Mouse (Mus musculus) MEL (cell line): ENCODE results near the gene Tmem235. TPM values are rescaled to one million over a fixed set of nuclear protein-coding genes. Genes with fewer than 3 reads are reported as not detected.
"Not testable (repeated sequence)": the region's sequence is repeated elsewhere in the genome, so short reads cannot be mapped to it uniquely, and the experiment has no call there.

Experiments
- DNase-seq: peaks from one replicate; pipeline ENCODE4 v3.0.0; 2011; ENCODE audit warnings: low read depth, low spot score
- H3K27ac ChIP-seq: 2 replicates; pipeline ENCODE4 v1.5.1; 2012; ENCODE audit warnings: low read depth, mild to moderate bottlenecking, control low read depth, low read length, moderate library complexity; ENCODE audit not compliant: control insufficient read depth
- H3K27me3 ChIP-seq, 2 experiments: fragments of 150-350 bp in 1 of 2; sonication (generic) in 1 of 2; 2 replicates each; pipeline ENCODE4 v1.6.1; 2012; ENCODE audit warnings: low read length in 2 of 2, mild to moderate bottlenecking in 2 of 2, improper control_type of control experiment in 1 of 2, moderate library complexity in 1 of 2; ENCODE audit not compliant: insufficient read depth in 2 of 2, control insufficient read depth in 1 of 2
- H3K36me3 ChIP-seq, 2 experiments: 2 replicates each; pipeline ENCODE4 v1.6.1; 2012 to 2014; ENCODE audit warnings: low read length in 2 of 2, improper control_type of control experiment in 1 of 2, inconsistent platforms in 1 of 2, mild to moderate bottlenecking in 1 of 2; ENCODE audit not compliant: insufficient read depth in 2 of 2, control insufficient read depth in 1 of 2
- H3K4me1 ChIP-seq, 2 experiments: fragments of 150-350 bp in 1 of 2; sonication (generic) in 1 of 2; 2 replicates each; pipeline ENCODE4 v1.6.1; 2012; ENCODE audit warnings: low read length in 2 of 2, improper control_type of control experiment in 1 of 2, mild to moderate bottlenecking in 1 of 2; ENCODE audit not compliant: insufficient read depth in 2 of 2, control insufficient read depth in 1 of 2
- H3K4me3 ChIP-seq, 2 experiments: fragments of 150-350 bp in 1 of 2; sonication (generic) in 1 of 2; 2 replicates each; pipeline ENCODE4 v1.5.1; 2012; ENCODE audit warnings: low read depth in 2 of 2, low read length in 2 of 2, mild to moderate bottlenecking in 2 of 2, moderate library complexity in 2 of 2, control low read depth in 1 of 2, improper control_type of control experiment in 1 of 2; ENCODE audit not compliant: control insufficient read depth in 1 of 2, insufficient read depth in 1 of 2
- H3K79me2 ChIP-seq: 2 replicates; pipeline ENCODE4 v1.6.1; 2012; ENCODE audit warnings: mild to moderate bottlenecking, low read length, moderate library complexity; ENCODE audit not compliant: control insufficient read depth, poor library complexity, insufficient read depth
- H3K9ac ChIP-seq: 2 replicates; pipeline ENCODE4 v1.6.1; 2012; ENCODE audit warnings: low read depth, mild to moderate bottlenecking, control low read depth, low read length, moderate library complexity; ENCODE audit not compliant: control insufficient read depth, poor library complexity, severe bottlenecking
- H3K9me3 ChIP-seq: fragments of 150-350 bp; sonication (generic); replicated peaks from 2 replicates; pipeline ENCODE4 v1.6.1; 2012; ENCODE audit warnings: mild to moderate bottlenecking, low read length, improper control_type of control experiment, moderate library complexity; ENCODE audit not compliant: insufficient read depth
- CHD2 ChIP-seq: IDR thresholded peaks from 2 replicates; pipeline ENCODE4 v1.6.1; 2011; ENCODE audit warnings: low read length, improper control_type of control experiment
- E2F4 ChIP-seq: IDR thresholded peaks from 2 replicates; pipeline ENCODE4 v1.6.1; 2011; ENCODE audit warnings: low read depth, low read length, improper control_type of control experiment, borderline replicate concordance
- ELF1 ChIP-seq: IDR thresholded peaks from 2 replicates; pipeline ENCODE4 v1.6.1; 2014; ENCODE audit warnings: low read depth, mild to moderate bottlenecking, inconsistent platforms, low read length, improper control_type of control experiment, moderate library complexity
- EP300 ChIP-seq, 2 experiments: IDR thresholded peaks; 2 replicates each; pipeline ENCODE4 v1.6.1; 2011; ENCODE audit warnings: improper control_type of control experiment in 2 of 2, low read length in 2 of 2, low read depth in 1 of 2, mild to moderate bottlenecking in 1 of 2
- POLR2A ChIP-seq, 2 experiments: IDR thresholded peaks; 2 replicates each; pipeline ENCODE4 v1.6.1; 2011 to 2012; ENCODE audit warnings: low read length in 2 of 2, mild to moderate bottlenecking in 2 of 2, control low read depth in 1 of 2, improper control_type of control experiment in 1 of 2, low read depth in 1 of 2, moderate library complexity in 1 of 2; ENCODE audit not compliant: control insufficient read depth in 1 of 2, insufficient read depth in 1 of 2, poor library complexity in 1 of 2
- SMC3 ChIP-seq: IDR thresholded peaks from 2 replicates; pipeline ENCODE4 v1.6.1; 2011; ENCODE audit warnings: low read depth, low read length, improper control_type of control experiment
- ZKSCAN1 ChIP-seq: IDR thresholded peaks from 2 replicates; pipeline ENCODE4 v1.6.1; 2012; ENCODE audit warnings: low read depth, mild to moderate bottlenecking, inconsistent platforms, low read length, improper control_type of control experiment, moderate library complexity
- ZMIZ1 ChIP-seq: IDR thresholded peaks from 2 replicates; pipeline ENCODE4 v1.6.1; 2012; ENCODE audit warnings: low read depth, mild to moderate bottlenecking, inconsistent platforms, low read length, improper control_type of control experiment, moderate library complexity
- polyA plus RNA-seq, 2 experiments: library from polyadenylated mRNA; stranded (reverse) in 1 of 2; unstranded in 1 of 2; fragments of >175 nt in 1 of 2; fragments of >200 nt in 1 of 2; gene quantifications; 2 replicates each; pipeline versions ENCODE4 v1.2.1 to v1.2.4; 2012; ENCODE audit warnings: low replicate concordance in 2 of 2, low read depth in 1 of 2; ENCODE audit not compliant: insufficient read length in 2 of 2, insufficient read depth in 1 of 2, missing spikeins in 1 of 2
- total RNA-seq: library from RNA; depleted of rRNA; stranded (reverse); fragments of 300-350 nt; gene quantifications from 2 replicates; pipeline ENCODE4 v1.2.3, GENCODE M21; 2012

The Tmem235 gene
- total and polyA plus RNA-seq, 3 experiments = 0.04 TPM; not detected in 1

DNA sequence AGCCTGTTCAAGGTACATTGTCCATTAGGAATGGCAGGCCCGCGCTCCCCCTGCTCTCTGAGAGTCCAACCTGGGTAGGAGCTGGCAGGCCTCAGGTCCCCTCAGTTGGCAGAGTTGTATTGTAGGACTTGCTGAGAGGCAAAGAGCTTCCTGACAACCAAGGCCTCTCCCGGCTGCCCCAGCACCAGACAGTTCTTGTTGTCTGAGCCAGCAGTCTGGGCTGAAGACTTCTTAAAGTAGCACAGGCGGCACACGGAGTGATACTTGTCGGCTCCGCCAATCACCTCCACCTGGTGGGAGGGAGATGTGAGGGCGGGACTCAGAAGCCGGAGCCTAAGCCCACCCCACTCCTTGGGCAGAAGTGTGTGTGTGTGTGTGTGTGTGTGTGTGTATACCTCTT lies 44.7 kb upstream of the Tmem235 start:
- H3K36me3 ChIP-seq, H3K9me3 ChIP-seq, H3K9ac ChIP-seq, H3K4me3 ChIP-seq, H3K27ac ChIP-seq, H3K27me3 ChIP-seq, H3K4me1 ChIP-seq: not testable (repeated sequence)
- peak; percentile 15 for DNase-seq
- H3K79me2 ChIP-seq = peaks cover 22% of the 10 kb centered on the region

DNA sequence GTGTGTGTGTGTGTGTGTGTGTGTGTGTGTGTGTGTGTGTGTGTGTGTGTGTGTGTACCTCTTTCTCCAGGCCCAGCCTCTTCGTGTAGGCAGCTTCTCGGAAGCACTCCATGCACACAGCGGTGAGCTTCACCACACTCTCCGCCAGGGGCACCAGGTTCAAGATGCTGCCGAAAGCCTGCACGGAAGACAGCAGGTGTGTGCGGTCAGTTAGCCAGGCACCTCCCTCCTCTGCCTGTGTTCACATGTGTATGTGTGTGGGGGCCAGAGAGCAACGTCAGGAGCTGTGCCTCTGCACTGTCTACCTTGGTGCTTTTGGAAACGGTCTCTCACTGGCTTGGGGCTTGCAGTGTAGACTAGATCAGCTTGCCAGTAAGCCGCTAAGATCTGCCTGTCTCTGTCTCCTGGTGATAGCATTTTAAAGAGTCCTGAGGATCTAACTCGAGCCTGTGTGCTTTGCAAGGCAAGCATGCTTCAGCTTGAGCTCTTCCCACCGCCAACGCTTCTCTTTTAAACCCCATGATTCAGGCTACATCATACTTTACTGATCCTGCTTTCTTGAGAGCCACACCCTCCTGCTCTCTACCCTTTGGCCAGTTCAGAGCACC lies 44.1 kb upstream of the Tmem235 start:
- H3K4me3 ChIP-seq = no peak overlapping the region
- H3K27ac ChIP-seq = no peak overlapping the region
- H3K79me2 ChIP-seq = peaks cover 16% of the 10 kb centered on the region
- no peaks in the 10 kb centered on the region for H3K9me3 ChIP-seq
- peaks cover 0 to 2% of the 10 kb centered on the region in 2 experiments; a peak in 2 of 4 replicates for H3K4me1 ChIP-seq
- H3K27me3 ChIP-seq = no peaks in the 10 kb centered on the region
- H3K9ac ChIP-seq = no peak overlapping the region
- TF ChIP-seq EP300 (IDR thresholded peaks at IDR 0.05; ENCODE audit: low read depth in 1 of 2, low read length in 2 of 2) (no peak), ZKSCAN1 (no peak), CHD2 (no peak), E2F4 (no peak)
- TF ChIP-seq, all 39 proteins: peak for 0
- DNase-seq = no peak
- peaks cover 0 to 7% of the 10 kb centered on the region in 2 experiments; a peak in 1 of 4 replicates for H3K36me3 ChIP-seq

DNA sequence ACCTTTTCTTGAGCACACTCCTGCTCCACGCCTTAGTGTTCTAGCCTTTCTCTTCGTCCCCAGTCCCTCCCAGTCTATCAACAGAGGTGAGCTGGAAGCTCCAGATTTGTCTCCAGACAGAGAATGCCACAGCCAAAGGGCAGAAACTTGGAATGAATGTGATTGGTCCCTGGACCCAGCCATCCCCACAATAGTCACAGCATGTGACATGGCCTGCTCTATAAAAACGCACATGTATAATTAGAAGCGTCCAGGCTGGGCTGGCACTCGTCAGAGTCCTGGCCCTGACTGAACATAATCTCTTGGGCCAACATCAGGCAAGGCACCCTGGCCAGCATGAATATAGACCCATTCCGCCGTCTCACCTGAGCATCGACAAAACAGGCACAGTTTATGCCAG lies 41.5 kb upstream of the Tmem235 start:
- Histone ChIP-seq H3K4me3 (no peak overlapping the region), H3K9me3 (no peaks in the 10 kb centered on the region), H3K79me2 (peaks cover 10% of the 10 kb centered on the region), H3K27ac (no peak overlapping the region), H3K27me3 (no peaks in the 10 kb centered on the region), H3K4me1 (peaks cover under 1 to 7% of the 10 kb centered on the region in 2 experiments; a peak in 3 of 4 replicates), H3K36me3 (peaks cover 7 to 9% of the 10 kb centered on the region in 2 experiments; a peak in 2 of 4 replicates), H3K9ac (no peak overlapping the region)
- 0 out of 2 replicates have a peak, but pooled peaks have one; percentile 4 for TF ChIP-seq SMC3
- no peak for TF ChIP-seq ELF1
- DNase-seq = no peak

DNA sequence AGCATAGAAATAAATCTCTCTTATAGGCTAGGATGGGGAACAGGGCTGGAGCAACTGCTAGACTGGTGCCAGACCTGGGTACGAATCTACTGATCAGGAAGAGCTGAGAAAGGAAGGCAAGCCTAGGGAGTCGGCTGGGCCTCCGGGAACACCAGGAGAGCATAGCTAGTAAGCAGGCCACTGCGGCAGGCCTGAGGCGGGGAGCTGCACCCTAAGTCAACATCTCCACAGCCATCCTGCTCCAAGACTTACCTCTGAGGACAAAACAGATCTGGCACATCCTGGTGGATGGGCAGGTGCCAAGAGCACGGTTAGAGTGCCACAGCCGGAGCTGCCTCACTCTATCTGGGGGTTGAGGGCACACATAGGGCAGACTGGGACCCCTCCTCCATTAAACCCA lies 40.4 kb upstream of the Tmem235 start:
- H3K4me3 ChIP-seq = no peak overlapping the region
- TF ChIP-seq ELF1 = no peak
- 0 out of 2 replicates have a peak, but pooled peaks have one; percentile 10 for TF ChIP-seq ZMIZ1
- TF ChIP-seq POLR2A (IDR thresholded peaks at IDR 0.05; ENCODE audit: control insufficient read depth in 1 of 2, insufficient read depth in 1 of 2, low read depth in 1 of 2, low read length in 2 of 2, poor library complexity in 1 of 2) = peak in 1 of 2 experiments; percentile 10; a peak in 1 of 4 replicates
- TF ChIP-seq, all 39 proteins: peak for 2
- H3K79me2 ChIP-seq = peaks cover 19% of the 10 kb centered on the region
- peaks cover 3 to 12% of the 10 kb centered on the region in 2 experiments; a peak in 3 of 4 replicates for H3K4me1 ChIP-seq
- no peaks in the 10 kb centered on the region for H3K27me3 ChIP-seq
- H3K9ac ChIP-seq = no peak overlapping the region
- H3K9me3 ChIP-seq = no peaks in the 10 kb centered on the region
- H3K27ac ChIP-seq = no peak overlapping the region
- no peak for DNase-seq
- H3K36me3 ChIP-seq = peaks cover 6 to 12% of the 10 kb centered on the region in 2 experiments; a peak in 2 of 4 replicates
